Mouse (Mus musculus) embryonic facial prominence, embryonic 14.5 days (tissue): ENCODE measurements around the gene Ccdc167. TPM values are rescaled to one million over a fixed set of nuclear protein-coding genes. Genes with fewer than 3 reads are reported as not detected.
A peak's percentile ranks its signal among the peaks of the same experiment; 100 is the strongest.

Experiments used
- ATAC-seq: fragments of 200-750 bp; cut with Nextera tagmentation; 2 replicates; pipeline ENCODE4 v1.8.0; 2017; ENCODE audit warnings: low read depth, moderate number of reproducible peaks, moderate TSS enrichment
- DNase-seq: peaks from one replicate; pipeline ENCODE4 v3.0.0-alpha.2; 2015; ENCODE audit warnings: low spot score
- H3K27ac ChIP-seq: fragments of 300-500 bp; sonication (generic); replicated peaks from 2 replicates; pipeline ENCODE4 v1.5.1; 2014; ENCODE audit warnings: low read depth, mild to moderate bottlenecking, low read length, moderate library complexity
- H3K27me3 ChIP-seq: fragments of 300-500 bp; sonication (generic); replicated peaks from 2 replicates; pipeline ENCODE4 v1.6.1; 2014; ENCODE audit warnings: low read length; ENCODE audit not compliant: control insufficient read depth, insufficient read depth
- H3K36me3 ChIP-seq: fragments of 300-500 bp; sonication (generic); 2 replicates; pipeline ENCODE4 v1.6.1; 2014; ENCODE audit warnings: low read length, mixed read lengths; ENCODE audit not compliant: control insufficient read depth, insufficient read depth
- H3K4me1 ChIP-seq: fragments of 300-500 bp; sonication (generic); 2 replicates; pipeline ENCODE4 v1.6.1; 2014; ENCODE audit warnings: antibody characterized with exemption, low read length; ENCODE audit not compliant: control insufficient read depth, insufficient read depth
- H3K4me2 ChIP-seq: fragments of 300-500 bp; sonication (generic); 2 replicates; pipeline ENCODE4 v1.6.1; 2014; ENCODE audit warnings: low read depth, mild to moderate bottlenecking, low read length, moderate library complexity, mixed read lengths
- H3K4me3 ChIP-seq: fragments of 300-500 bp; sonication (generic); 2 replicates; pipeline ENCODE4 v1.5.1; 2014; ENCODE audit warnings: low read depth, mild to moderate bottlenecking, low read length
- H3K9ac ChIP-seq: fragments of 300-500 bp; sonication (generic); 2 replicates; pipeline ENCODE4 v1.6.1; 2014; ENCODE audit warnings: low read depth, mild to moderate bottlenecking, low read length, moderate library complexity, mixed read lengths
- H3K9me3 ChIP-seq: fragments of 300-500 bp; sonication (generic); 2 replicates; pipeline ENCODE4 v1.6.1; 2016; ENCODE audit warnings: low read length; ENCODE audit not compliant: control insufficient read depth
- WGBS: fragments of 180-500 bp; shearing (Covaris S2); extraction: QIAGEN DNeasy Blood & Tissue Kit; methylation state at CpG from one replicate; pipeline ENCODE4 v1.1.7; 2014; 5-methylcytosine and 5-hydroxymethylcytosine counted together
- polyA plus RNA-seq: library from polyadenylated mRNA; unstranded; fragments of >200 nt; fragmentation: Nextera tagmentation; extraction: Ambion mirVana; gene quantifications from 2 replicates; pipeline ENCODE4 v1.2.1, GENCODE M21; 2014

The Ccdc167 gene
- polyA plus RNA-seq, 1 experiment from 2014 or later: 14.9 TPM

DNA sequence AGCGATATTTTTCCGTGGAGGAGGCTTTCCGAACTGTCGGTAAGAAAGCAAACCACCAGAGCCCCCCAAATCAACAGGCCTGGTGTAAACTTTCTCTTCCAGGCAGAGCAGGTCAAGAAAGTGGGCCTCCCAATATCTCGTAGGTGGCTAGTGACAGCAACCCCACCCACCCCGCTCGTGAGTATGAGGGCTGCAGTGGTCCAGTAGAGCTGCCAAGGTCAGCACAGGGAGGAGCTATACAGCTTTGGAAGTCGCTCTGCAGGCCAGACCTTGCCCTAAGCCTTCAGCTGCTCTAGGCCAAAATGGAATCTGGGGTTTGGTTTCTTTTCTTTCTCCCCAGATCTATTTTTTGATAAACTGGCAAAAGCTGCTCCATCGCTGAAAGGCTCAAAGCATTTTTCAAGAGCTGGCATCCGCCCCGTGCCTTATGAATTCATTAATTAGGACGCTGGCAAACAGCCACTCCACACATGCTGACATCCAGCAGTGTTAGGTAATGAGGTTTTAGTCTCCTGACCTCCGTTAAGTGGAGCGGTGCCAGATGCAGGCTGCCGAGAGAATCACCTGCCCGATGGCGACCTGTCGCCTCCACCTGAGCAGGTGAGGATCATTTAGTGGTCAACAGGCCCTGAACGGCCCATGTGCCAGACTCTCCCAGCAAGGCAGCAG lies 5.6 kb downstream of the Ccdc167 start:
- H3K4me2 ChIP-seq: no peak overlapping the region
- ATAC-seq: no peak
- H3K4me1 ChIP-seq: peaks cover 16% of the 10 kb centered on the region
- no peaks in the 10 kb centered on the region for H3K36me3 ChIP-seq
- 0 out of 2 replicates have a peak overlapping the region, but pooled peaks have one; percentile 19 for H3K9ac ChIP-seq
- H3K9me3 ChIP-seq: no peaks in the 10 kb centered on the region
- WGBS: 71% methylated on average over 19 of the region's 19 CpGs
- no peak overlapping the region; the same call in 1 of the 2 replicates for H3K27ac ChIP-seq
- no peaks in the 10 kb centered on the region for H3K27me3 ChIP-seq
- DNase-seq: peak; percentile 42
- H3K4me3 ChIP-seq: no peak overlapping the region

DNA sequence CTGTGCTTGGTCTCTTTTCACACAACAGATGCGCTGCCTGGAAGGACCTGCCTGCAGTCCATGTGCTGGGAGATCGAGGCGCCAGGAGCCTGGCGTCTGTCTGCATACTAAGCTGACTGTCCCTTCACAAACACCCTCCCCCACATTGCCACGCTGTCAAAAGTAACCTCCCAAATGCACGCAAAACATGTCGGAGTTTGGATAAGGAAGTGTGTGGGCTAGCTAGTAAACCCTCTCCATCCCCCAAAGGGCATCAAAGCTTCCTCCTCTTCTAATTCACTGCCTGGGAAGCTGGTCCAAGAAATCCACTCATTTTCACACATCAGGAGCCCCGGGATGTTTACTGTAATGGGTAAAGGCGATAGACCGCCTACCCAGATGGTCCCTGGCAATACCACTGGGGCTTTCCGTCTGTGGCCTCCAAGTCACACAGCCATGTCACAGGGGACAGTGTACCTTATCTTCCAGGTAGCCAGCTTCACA lies 6.2 kb downstream of the Ccdc167 start:
- H3K4me2 ChIP-seq: no peak overlapping the region
- peaks cover 16% of the 10 kb centered on the region for H3K4me1 ChIP-seq
- H3K4me3 ChIP-seq: no peak overlapping the region
- H3K27ac ChIP-seq: no peak overlapping the region
- no peaks in the 10 kb centered on the region for H3K36me3 ChIP-seq
- DNase-seq (no peak), ATAC-seq (no peak)
- no peaks in the 10 kb centered on the region for H3K27me3 ChIP-seq
- H3K9me3 ChIP-seq: no peaks in the 10 kb centered on the region
- 69% methylated on average over 11 of the region's 11 CpGs for WGBS
- no peak overlapping the region for H3K9ac ChIP-seq

DNA sequence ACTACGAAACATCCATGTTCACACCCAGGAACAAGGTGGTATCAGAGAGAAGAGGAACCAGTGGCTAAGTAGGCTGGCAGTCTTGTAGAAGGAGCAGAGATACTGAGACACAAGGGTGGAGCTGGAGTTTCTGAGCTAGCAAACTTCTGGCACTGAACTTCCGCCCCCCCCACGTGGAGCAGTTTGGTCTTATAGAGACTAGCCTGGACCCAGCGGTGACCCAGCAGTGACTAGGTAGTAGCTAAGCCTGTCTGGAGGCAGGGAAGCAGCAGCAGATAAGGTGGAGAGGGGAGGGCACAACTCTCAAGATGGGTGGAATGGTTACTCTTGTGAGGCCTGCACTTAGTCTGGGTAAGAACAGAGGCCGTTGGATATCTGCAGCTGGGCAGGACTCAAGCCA lies 8.1 kb downstream of the Ccdc167 start:
- H3K27ac ChIP-seq: no peak overlapping the region
- H3K27me3 ChIP-seq: no peaks in the 10 kb centered on the region
- H3K36me3 ChIP-seq: peaks cover 6% of the 10 kb centered on the region
- peaks cover 16% of the 10 kb centered on the region for H3K4me1 ChIP-seq
- ATAC-seq (no peak), DNase-seq (no peak)
- no peak overlapping the region for H3K9ac ChIP-seq
- H3K4me2 ChIP-seq: no peak overlapping the region
- WGBS: 78% methylated on average over 5 of the region's 5 CpGs
- H3K9me3 ChIP-seq: no peaks in the 10 kb centered on the region
- no peak overlapping the region for H3K4me3 ChIP-seq

DNA sequence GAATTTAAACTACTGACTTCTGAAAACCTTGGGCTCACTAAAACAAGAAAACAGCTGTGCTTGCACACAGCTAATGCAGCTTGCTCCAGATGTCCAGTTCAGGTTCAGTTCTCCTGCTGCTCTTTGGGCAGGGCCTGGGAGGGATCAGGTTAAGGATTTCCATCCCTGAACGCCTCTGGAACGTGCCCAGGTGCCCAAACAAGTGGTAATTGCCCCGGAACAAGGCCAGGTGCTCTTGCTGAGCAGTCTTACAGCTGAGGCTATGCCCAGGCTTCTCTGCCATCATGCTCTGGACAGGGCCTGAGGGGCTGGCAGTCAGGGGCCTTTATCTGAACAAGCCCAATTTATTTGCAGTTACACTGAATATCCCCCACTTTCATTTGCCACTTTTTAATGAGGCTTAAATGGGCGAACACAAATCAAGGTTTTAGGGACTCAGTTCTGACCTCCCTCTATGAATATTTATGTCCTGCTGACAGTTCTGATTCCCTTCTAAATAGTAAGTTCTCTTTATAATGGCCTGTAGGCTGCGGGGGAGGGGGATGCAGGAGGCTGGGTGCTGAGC lies 9.8 kb downstream of the Ccdc167 start:
- Histone ChIP-seq H3K9ac (0 out of 2 replicates have a peak overlapping the region, but pooled peaks have one; percentile 22), H3K4me2 (no peak overlapping the region), H3K4me3 (no peak overlapping the region), H3K9me3 (no peaks in the 10 kb centered on the region), H3K4me1 (peaks cover 15% of the 10 kb centered on the region), H3K27me3 (no peaks in the 10 kb centered on the region), H3K36me3 (peaks cover 22% of the 10 kb centered on the region), H3K27ac (no peak overlapping the region)
- DNase-seq (no peak), ATAC-seq (no peak)
- WGBS: 58% methylated on average over 5 of the region's 5 CpGs

DNA sequence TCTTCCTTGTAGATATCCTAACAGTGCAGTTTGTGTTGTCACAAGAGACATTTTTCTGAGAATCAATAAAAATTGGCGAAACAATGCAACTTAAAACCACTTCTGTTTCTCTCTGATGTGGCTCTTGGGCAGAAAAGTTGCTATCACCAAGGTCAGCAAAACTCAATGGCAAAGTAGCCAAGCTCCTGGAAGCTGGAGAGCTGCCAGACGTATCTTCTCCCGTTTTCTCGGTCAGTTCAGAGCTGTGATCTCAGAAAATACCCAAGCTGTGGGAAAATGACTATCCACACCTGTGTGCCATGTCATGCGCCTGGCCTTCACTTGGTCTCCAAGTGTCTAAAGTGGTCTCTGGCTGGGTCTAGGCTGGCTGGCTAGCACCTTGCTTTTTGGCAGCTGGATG lies 11.0 kb downstream of the Ccdc167 start:
- Histone ChIP-seq H3K27ac (no peak overlapping the region), H3K9ac (no peak overlapping the region), H3K9me3 (no peaks in the 10 kb centered on the region), H3K27me3 (no peaks in the 10 kb centered on the region), H3K4me1 (peaks cover 5% of the 10 kb centered on the region), H3K4me2 (no peak overlapping the region), H3K36me3 (peaks cover 33% of the 10 kb centered on the region), H3K4me3 (no peak overlapping the region)
- ATAC-seq (no peak), DNase-seq (no peak)
- WGBS: 77% methylated on average over 5 of the region's 5 CpGs

DNA sequence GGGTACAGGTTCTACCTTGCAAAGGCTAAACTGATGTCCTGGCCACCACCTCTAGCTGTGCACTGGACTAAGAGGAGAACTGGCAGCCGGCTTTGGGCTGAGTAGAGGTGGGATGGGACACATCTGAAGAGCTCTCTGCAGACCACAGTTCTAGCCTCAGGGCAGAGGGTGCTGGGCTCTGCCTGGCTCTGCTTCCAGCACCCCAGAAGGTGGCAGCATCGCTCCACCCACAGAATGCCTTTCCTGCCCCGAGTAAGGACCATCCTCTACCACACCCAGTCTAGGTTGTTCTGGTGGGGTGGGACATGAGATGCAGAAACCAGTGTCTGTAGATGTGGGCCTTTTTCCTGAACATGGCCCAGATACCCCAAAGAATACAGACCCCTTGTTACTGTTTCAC lies 12.1 kb downstream of the Ccdc167 start:
- ATAC-seq: peak; percentile 63; the same call in 1 of the 2 replicates
- Histone ChIP-seq H3K36me3 (peaks cover 43% of the 10 kb centered on the region), H3K27ac (no peak overlapping the region)

DNA sequence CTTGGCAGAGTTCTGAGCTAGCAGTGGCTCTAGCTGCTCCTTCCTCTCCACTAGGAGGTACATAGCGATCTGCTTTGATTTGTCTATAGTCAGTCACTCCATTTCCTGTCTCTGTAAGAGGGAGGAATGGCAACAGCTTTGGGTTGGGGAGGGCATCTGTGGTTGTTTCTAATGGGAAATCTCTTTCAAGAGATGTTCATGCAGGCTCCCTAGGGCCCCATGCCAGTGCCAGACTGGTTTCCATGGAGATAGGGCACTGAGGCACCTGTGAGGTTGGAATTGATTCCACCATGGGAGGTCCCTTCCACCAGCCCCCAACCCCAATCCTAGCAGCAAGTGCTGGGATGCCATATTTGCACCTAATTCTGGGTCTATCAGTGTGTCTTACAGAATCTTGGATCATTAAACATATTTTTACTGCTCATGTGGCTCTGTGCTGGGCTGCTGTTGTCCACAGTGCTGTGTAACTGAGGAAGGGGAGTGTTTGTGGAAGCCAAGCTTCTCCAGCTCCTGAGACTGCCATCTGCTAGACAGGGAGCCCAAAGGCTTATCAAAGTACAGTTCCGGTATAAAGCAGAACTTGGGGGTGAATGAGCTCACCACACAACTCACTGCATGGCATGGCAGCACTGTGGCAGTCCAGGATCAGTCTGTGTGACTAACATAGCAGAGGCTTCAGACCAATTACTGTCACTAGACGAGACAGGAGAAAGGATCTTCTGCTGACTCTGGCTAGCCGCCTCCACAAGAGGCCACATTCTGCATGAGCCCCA lies 13.7 kb downstream of the Ccdc167 start:
- ATAC-seq: no peak
- H3K9ac ChIP-seq: no peak overlapping the region
- no peak for DNase-seq
- peaks cover 60% of the 10 kb centered on the region for H3K36me3 ChIP-seq
- H3K4me2 ChIP-seq: no peak overlapping the region
- H3K27me3 ChIP-seq: no peaks in the 10 kb centered on the region
- WGBS: 81% methylated on average over 4 of the region's 4 CpGs
- no peak overlapping the region for H3K27ac ChIP-seq
- H3K4me1 ChIP-seq: no peaks in the 10 kb centered on the region; the same call in 1 of the 2 replicates
- no peaks in the 10 kb centered on the region for H3K9me3 ChIP-seq
- H3K4me3 ChIP-seq: no peak overlapping the region

More for the DNA sequence above, 12.1 kb downstream of the Ccdc167 start:
- DNase-seq: peak; percentile 50
- Histone ChIP-seq H3K9me3 (no peaks in the 10 kb centered on the region), H3K4me1 (no peaks in the 10 kb centered on the region; the same call in 1 of the 2 replicates), H3K4me3 (no peak overlapping the region), H3K9ac (no peak overlapping the region), H3K27me3 (no peaks in the 10 kb centered on the region), H3K4me2 (no peak overlapping the region)
- 45% methylated on average over 3 of the region's 3 CpGs for WGBS

DNA sequence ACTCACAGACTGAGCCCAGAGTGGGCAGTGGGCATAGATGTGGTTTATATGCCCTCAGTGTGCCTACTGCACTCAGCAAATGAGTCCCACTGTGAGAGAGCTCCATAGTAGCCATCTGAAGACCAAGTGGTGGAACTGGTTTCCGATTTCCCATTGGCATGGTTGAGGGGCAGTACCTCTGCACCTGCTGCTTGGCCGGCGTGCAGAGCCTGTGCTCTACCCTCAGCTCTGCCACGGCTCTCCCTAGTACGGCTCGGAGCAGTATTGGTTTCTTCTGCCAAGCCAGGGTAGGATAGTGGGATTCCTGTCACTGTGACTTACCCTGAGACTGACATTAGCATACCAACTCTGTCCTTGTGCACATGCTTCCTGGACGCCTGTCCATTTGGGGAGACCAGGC lies 16.3 kb downstream of the Ccdc167 start:
- ATAC-seq: no peak
- 92% methylated on average over 7 of the region's 7 CpGs for WGBS

More for the DNA sequence above, 16.3 kb downstream of the Ccdc167 start:
- Histone ChIP-seq H3K9ac (no peak overlapping the region), H3K4me2 (no peak overlapping the region), H3K4me3 (no peak overlapping the region), H3K36me3 (peaks cover 83% of the 10 kb centered on the region), H3K27ac (no peak overlapping the region), H3K27me3 (no peaks in the 10 kb centered on the region), H3K9me3 (no peaks in the 10 kb centered on the region), H3K4me1 (no peaks in the 10 kb centered on the region)
- no peak for DNase-seq
